Mouse (Mus musculus) adrenal gland, adult 8-10 months (tissue): ENCODE measurements around the gene Olfr57. TPM values are rescaled to one million over a fixed set of nuclear protein-coding genes. Genes with fewer than 3 reads are reported as not detected.
"Not testable (repeated sequence)": the region's sequence is repeated elsewhere in the genome, so short reads cannot be mapped to it uniquely, and the experiment has no call there.

Experiments used
- DNase-seq: peaks from one replicate; pipeline ENCODE4 v3.0.0; 2022
- total RNA-seq, 4 experiments: library from RNA; stranded (reverse); gene quantifications; 2 replicates each; pipeline ENCODE4 v1.2.4; 2022

Gene Olfr57
- not detected for total RNA-seq

DNA sequence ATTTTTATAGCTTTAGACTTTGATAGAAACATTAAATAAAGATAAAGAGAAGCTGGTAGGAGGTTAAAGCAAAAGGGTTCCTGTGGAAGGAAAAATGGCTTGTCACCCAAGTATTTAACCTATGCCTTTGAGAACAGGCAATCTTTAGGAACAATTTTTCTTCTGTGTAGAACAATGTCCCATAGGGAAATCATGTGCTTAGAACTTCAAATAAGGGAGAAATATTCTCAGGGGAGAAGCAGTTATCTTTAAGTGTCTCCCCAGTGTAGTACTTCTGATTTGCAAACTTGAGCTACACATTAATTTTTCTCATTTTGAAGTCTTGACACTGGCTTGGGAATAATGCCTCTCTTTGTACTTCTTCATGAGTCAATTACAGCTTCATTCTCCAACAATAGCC lies at the start of gene Olfr57:
Olfr57 (plus strand) TSS at position 301 of the 400 bp plus-strand sequence.
- DNase-seq = no peak

DNA sequence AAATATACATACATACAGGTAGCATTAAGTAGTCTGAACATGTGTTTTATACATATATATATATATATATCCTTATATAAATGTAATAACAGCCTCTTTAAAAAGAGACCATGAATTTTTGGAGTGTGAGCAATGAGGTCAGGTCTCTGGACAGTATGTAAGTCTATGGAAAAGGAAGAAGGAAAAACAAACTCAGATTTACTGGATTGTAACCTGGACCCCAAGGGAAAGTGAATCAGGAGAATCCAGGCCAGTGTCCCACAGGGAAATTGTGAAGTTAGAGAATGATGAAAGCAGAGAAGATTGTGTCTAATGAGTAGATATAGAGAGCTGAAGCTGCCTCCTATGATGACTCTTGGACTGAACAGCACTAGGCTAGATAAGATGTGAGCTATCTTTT lies 47.8 kb upstream of the Olfr57 start, which contains the start of gene Olfr1352:
Olfr1352 (plus strand) TSS at position 301 of the 400 bp plus-strand sequence.
- no peak for DNase-seq

DNA sequence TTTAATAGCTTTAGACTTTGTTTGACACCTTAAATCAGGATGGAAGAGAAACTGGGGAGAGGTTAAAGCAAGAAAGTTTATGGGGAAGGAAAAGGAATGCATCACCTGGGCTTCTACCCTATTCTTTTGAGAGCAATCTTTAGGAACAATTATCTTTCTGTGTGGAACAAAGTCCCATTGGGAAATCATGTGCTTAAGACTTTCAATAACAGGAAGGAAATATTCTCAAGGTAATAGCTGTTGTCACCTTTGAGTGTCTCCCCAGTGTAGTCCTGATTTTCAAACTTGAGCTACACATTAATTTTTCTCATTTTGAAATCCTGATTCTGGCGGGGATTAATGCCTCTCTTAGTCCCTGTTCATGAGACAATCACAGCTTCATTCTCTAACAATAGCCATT lies 16.4 kb upstream of the Olfr57 start, which contains the start of gene Olfr1351:
Olfr1351 (plus strand) TSS at position 301 of the 400 bp plus-strand sequence.
- DNase-seq = no peak

DNA sequence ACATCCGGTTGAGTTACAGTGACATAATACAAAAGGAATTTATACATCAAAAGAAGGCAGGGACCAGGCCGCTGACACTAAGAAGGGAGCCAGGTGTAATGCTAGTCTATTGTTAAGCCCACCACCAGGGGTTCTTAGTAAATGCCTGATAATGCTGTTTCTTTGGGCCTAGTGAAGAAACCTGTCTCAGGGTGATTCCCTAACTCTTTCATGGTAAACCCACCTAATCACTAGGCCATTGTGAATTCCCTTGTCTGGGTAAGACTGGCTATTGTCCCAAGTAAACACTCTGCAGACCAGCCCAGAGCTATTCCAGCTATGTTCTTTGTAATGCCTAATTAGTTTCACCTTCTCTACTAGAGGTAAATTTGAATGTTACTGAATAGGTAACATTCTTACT lies 13.9 kb downstream of the Olfr57 start:
- not testable (repeated sequence) for DNase-seq

DNA sequence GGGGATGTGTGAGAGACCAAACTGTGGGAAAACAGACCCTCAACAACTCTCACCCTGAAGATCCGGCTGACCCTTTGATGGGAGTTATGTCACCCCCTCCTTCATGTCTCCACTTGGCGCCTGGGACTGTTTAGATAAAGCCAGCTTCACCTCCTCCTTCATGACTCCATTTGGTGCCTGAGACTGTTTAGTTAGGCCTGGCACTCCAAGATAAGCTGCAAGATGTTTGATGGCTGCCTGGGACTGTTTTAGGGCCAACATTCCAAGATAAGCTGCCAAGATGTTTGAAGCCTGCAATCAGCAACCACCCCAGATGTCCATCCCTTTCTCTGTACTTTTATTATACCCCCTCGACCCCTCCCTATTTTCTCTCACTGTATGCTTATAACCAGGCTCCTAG lies 28.8 kb downstream of the Olfr57 start:
- not testable (repeated sequence) for DNase-seq

Other genes with a start within 250 kb of the Olfr57 start
- under 1 TPM in 3 of 4 experiments, not detected in 1; 0.13 to 0.77 (median 0.20) TPM for gene Slc1a6, start 248.2 kb upstream of the Olfr57 start, total RNA-seq
- not detected for gene Olfr1356, start 176.6 kb upstream of the Olfr57 start, total RNA-seq
- gene Olfr1355, start 153.2 kb upstream of the Olfr57 start, total RNA-seq = not detected
- not detected for gene Olfr1354, start 115.6 kb upstream of the Olfr57 start, total RNA-seq
- gene Olfr8, start 78.1 kb upstream of the Olfr57 start, total RNA-seq = not detected
- gene Olfr1353, start 65.4 kb upstream of the Olfr57 start, total RNA-seq = not detected
- gene Olfr1352, start 47.7 kb upstream of the Olfr57 start, total RNA-seq = not detected
- not detected for gene Olfr1351, start 16.3 kb upstream of the Olfr57 start, total RNA-seq
- 10 to 100 TPM; 14.6 to 25.3 (median 19.8) TPM for gene 2610008E11Rik, start 68.9 kb downstream of the Olfr57 start, total RNA-seq
- not detected for gene Vmn2r80, start 120.0 kb downstream of the Olfr57 start, total RNA-seq
- not detected for gene Vmn2r81, start 219.0 kb downstream of the Olfr57 start, total RNA-seq